Mouse (Mus musculus) midbrain, embryonic 15.5 days (tissue): ENCODE results near the gene Adra1d. TPM values are rescaled to one million over a fixed set of nuclear protein-coding genes. Genes with fewer than 3 reads are reported as not detected.

Experiments
- ATAC-seq: fragments of 200-750 bp; cut with Nextera tagmentation; replicated peaks from 2 replicates; pipeline ENCODE4 v1.8.0; 2017; ENCODE audit warnings: moderate TSS enrichment
- H3K27ac ChIP-seq: fragments of 300-500 bp; sonication (generic); 2 replicates; pipeline ENCODE4 v1.5.1; 2015; ENCODE audit warnings: mild to moderate bottlenecking, inconsistent platforms
- H3K27me3 ChIP-seq: fragments of 300-500 bp; sonication (generic); replicated peaks from 2 replicates; pipeline ENCODE4 v1.6.1; 2015; ENCODE audit warnings: inconsistent platforms
- H3K36me3 ChIP-seq: fragments of 300-500 bp; sonication (generic); replicated peaks from 2 replicates; pipeline ENCODE4 v1.6.1; 2015; ENCODE audit warnings: inconsistent platforms
- H3K4me1 ChIP-seq: fragments of 300-500 bp; sonication (generic); 2 replicates; pipeline ENCODE4 v1.6.1; 2015; ENCODE audit warnings: inconsistent platforms
- H3K4me2 ChIP-seq: fragments of 300-500 bp; sonication (generic); 2 replicates; pipeline ENCODE4 v1.6.1; 2015; ENCODE audit warnings: inconsistent platforms, mild to moderate bottlenecking, moderate library complexity
- H3K4me3 ChIP-seq: fragments of 300-500 bp; sonication (generic); 2 replicates; pipeline ENCODE4 v1.5.1; 2015; ENCODE audit warnings: mild to moderate bottlenecking, inconsistent platforms
- H3K9ac ChIP-seq: fragments of 300-500 bp; sonication (generic); 2 replicates; pipeline ENCODE4 v1.6.1; 2015; ENCODE audit warnings: mild to moderate bottlenecking, inconsistent platforms
- H3K9me3 ChIP-seq: fragments of 300-500 bp; sonication (generic); 2 replicates; pipeline ENCODE4 v1.6.1; 2016; ENCODE audit warnings: inconsistent platforms
- WGBS: fragments of 180-500 bp; shearing (Covaris S2); methylation state at CpG from one replicate; pipeline ENCODE4 v1.1.7; 2015; ENCODE audit warnings: mixed read lengths; 5-methylcytosine and 5-hydroxymethylcytosine counted together
- polyA plus RNA-seq: library from polyadenylated mRNA; unstranded; fragments of >200 nt; fragmentation: Nextera tagmentation; extraction: Ambion mirVana; gene quantifications from 2 replicates; pipeline ENCODE4 v1.2.1, GENCODE M21; 2015

The Adra1d gene
- polyA plus RNA-seq, 1 experiment from 2014 or later: 0.19 TPM

- Histone ChIP-seq H3K9ac (no peak overlapping the region), H3K27ac (no peak overlapping the region), H3K27me3 (no peaks in the 10 kb centered on the region), H3K9me3 (no peaks in the 10 kb centered on the region), H3K36me3 (no peaks in the 10 kb centered on the region), H3K4me1 (no peaks in the 10 kb centered on the region), H3K4me3 (no peak overlapping the region), H3K4me2 (no peak overlapping the region)
- WGBS: 86% methylated on average over 7 of the region's 7 CpGs
- ATAC-seq: no peak
These were observed 30.8 kb downstream of the Adra1d start for GRCm38 (mm10) chr2:131531271-131531670.

- 21% methylated on average over 9 of the region's 9 CpGs for WGBS
- ATAC-seq: peak; percentile 68
These were observed 31.5 kb downstream of the Adra1d start for GRCm38 (mm10) chr2:131530623-131531008.

DNA sequence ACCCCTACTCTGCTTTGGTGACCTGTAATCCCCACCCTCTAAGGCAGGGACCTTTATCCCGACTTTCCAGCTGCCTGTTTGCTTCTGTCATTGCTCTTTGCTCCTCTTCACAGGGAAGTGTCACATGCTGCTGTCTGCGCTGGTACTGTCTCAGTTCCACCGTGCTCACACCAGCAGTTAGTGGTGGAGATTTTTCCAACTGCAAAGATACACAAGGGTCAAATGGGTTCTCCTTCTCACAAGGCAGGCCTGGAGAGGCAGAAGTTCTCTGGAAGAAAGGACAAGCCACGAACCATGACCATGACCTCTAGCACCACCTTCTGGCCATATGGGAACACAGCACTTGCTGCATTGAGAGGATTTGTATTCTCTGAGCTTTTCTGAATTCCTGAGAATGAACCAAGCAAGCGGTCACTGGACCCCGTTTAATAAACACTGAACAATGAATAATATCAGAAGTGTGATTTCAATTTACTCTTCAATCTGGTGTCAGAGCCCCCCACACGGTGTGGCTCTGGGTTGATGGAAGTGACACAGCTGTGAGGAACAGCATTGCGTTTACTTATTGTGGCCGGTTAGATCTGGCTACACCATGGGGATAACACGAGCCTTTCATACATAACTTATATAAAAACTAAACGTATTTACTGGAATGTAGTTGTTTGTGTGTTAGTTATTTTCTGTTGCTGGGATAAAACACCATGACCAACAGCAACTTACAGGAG, 32.0 kb downstream of the Adra1d start:
- H3K27ac ChIP-seq: no peak overlapping the region
- H3K9ac ChIP-seq: no peak overlapping the region
- H3K27me3 ChIP-seq: no peaks in the 10 kb centered on the region
- no peaks in the 10 kb centered on the region for H3K9me3 ChIP-seq
- no peaks in the 10 kb centered on the region for H3K4me1 ChIP-seq
- H3K4me2 ChIP-seq: no peak overlapping the region
- no peaks in the 10 kb centered on the region for H3K36me3 ChIP-seq
- ATAC-seq: peak; percentile 72
- 38% methylated on average over 11 of the region's 11 CpGs for WGBS
- no peak overlapping the region for H3K4me3 ChIP-seq

More at GRCm38 (mm10) chr2:131530623-131531008, 31.5 kb downstream of the Adra1d start:
- H3K27ac ChIP-seq: no peak overlapping the region
- no peak overlapping the region for H3K4me2 ChIP-seq
- H3K36me3 ChIP-seq: no peaks in the 10 kb centered on the region
- H3K9ac ChIP-seq: no peak overlapping the region
- H3K27me3 ChIP-seq: no peaks in the 10 kb centered on the region
- H3K9me3 ChIP-seq: no peaks in the 10 kb centered on the region
- no peaks in the 10 kb centered on the region for H3K4me1 ChIP-seq
- no peak overlapping the region for H3K4me3 ChIP-seq

GRCm38 (mm10) chr2:131527061-131527460, 35.0 kb downstream of the Adra1d start:
- ATAC-seq: no peak
- WGBS: 37% methylated on average over 3 of the region's 3 CpGs

GRCm38 (mm10) chr2:131520743-131521142, 41.3 kb downstream of the Adra1d start:
- no peak overlapping the region for H3K4me3 ChIP-seq
- no peaks in the 10 kb centered on the region for H3K27me3 ChIP-seq
- no peak for ATAC-seq
- no peaks in the 10 kb centered on the region for H3K4me1 ChIP-seq
- 96% methylated on average over 19 of the region's 19 CpGs for WGBS
- no peaks in the 10 kb centered on the region for H3K9me3 ChIP-seq
- H3K27ac ChIP-seq: no peak overlapping the region
- H3K36me3 ChIP-seq: peaks cover 5% of the 10 kb centered on the region; the same call in 1 of the 2 replicates
- no peak overlapping the region for H3K4me2 ChIP-seq
- H3K9ac ChIP-seq: no peak overlapping the region

More at GRCm38 (mm10) chr2:131527061-131527460, 35.0 kb downstream of the Adra1d start:
- no peaks in the 10 kb centered on the region for H3K9me3 ChIP-seq
- H3K36me3 ChIP-seq: no peaks in the 10 kb centered on the region
- no peak overlapping the region for H3K9ac ChIP-seq
- no peak overlapping the region for H3K4me2 ChIP-seq
- H3K4me1 ChIP-seq: no peaks in the 10 kb centered on the region
- H3K27me3 ChIP-seq: no peaks in the 10 kb centered on the region
- H3K4me3 ChIP-seq: no peak overlapping the region
- H3K27ac ChIP-seq: no peak overlapping the region

- Histone ChIP-seq H3K9me3 (no peaks in the 10 kb centered on the region), H3K9ac (no peak overlapping the region), H3K27me3 (no peaks in the 10 kb centered on the region), H3K4me1 (no peaks in the 10 kb centered on the region), H3K36me3 (peaks cover 5% of the 10 kb centered on the region; the same call in 1 of the 2 replicates), H3K27ac (no peak overlapping the region), H3K4me3 (no peak overlapping the region), H3K4me2 (no peak overlapping the region)
- WGBS: 60% methylated on average over 3 of the region's 3 CpGs
- no peak for ATAC-seq
These were observed 43.3 kb downstream of the Adra1d start for GRCm38 (mm10) chr2:131518790-131519189.

- no peaks in the 10 kb centered on the region for H3K4me1 ChIP-seq
- H3K9me3 ChIP-seq: no peaks in the 10 kb centered on the region
- 90% methylated on average over 4 of the region's 4 CpGs for WGBS
- no peak overlapping the region for H3K4me2 ChIP-seq
- H3K4me3 ChIP-seq: no peak overlapping the region
- ATAC-seq: no peak
- H3K36me3 ChIP-seq: peaks cover 5% of the 10 kb centered on the region; the same call in 1 of the 2 replicates
- H3K9ac ChIP-seq: no peak overlapping the region
- H3K27ac ChIP-seq: no peak overlapping the region
- H3K27me3 ChIP-seq: no peaks in the 10 kb centered on the region
These were observed 44.5 kb downstream of the Adra1d start for GRCm38 (mm10) chr2:131517550-131517949.

GRCm38 (mm10) chr2:131514055-131514621, 47.9 kb downstream of the Adra1d start:
- Histone ChIP-seq H3K27ac (no peak overlapping the region), H3K4me2 (no peak overlapping the region), H3K4me1 (peaks cover 6% of the 10 kb centered on the region), H3K9me3 (no peaks in the 10 kb centered on the region), H3K36me3 (no peaks in the 10 kb centered on the region), H3K27me3 (no peaks in the 10 kb centered on the region), H3K4me3 (no peak overlapping the region), H3K9ac (no peak overlapping the region)
- 76% methylated on average over 4 of the region's 4 CpGs for WGBS
- ATAC-seq: no peak

DNA sequence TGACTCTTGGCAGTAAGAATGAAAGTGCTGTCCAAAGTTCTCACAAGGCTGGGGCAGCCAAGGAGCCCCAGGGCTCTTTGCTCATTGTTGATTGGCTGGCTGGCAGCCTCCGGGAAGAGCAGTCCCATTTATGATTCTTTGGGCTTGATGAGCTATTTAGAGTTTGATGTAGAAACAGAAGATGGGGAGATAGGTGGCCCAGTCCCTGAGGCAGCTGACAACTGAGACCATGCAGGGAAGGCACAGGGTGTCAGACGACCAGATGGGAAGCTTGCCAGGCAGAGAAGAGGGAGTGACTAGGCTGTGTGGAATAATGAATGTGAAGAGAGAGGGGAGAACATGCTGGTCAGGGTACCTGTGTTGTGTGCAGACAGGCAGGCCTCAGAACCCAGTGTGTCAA, 48.6 kb downstream of the Adra1d start:
- ATAC-seq: no peak
- Histone ChIP-seq H3K4me1 (peaks cover 12% of the 10 kb centered on the region), H3K36me3 (no peaks in the 10 kb centered on the region), H3K4me3 (no peak overlapping the region), H3K27me3 (no peaks in the 10 kb centered on the region), H3K9me3 (no peaks in the 10 kb centered on the region), H3K9ac (no peak overlapping the region), H3K27ac (no peak overlapping the region), H3K4me2 (no peak overlapping the region)
- 49% methylated on average over 2 of the region's 2 CpGs for WGBS

GRCm38 (mm10) chr2:131510531-131510930, 51.6 kb downstream of the Adra1d start:
- no peaks in the 10 kb centered on the region for H3K27me3 ChIP-seq
- no peak overlapping the region for H3K9ac ChIP-seq
- H3K36me3 ChIP-seq: no peaks in the 10 kb centered on the region
- H3K4me1 ChIP-seq: peaks cover 31% of the 10 kb centered on the region
- H3K4me3 ChIP-seq: no peak overlapping the region
- no peaks in the 10 kb centered on the region for H3K9me3 ChIP-seq
- WGBS: 72% methylated on average over 5 of the region's 5 CpGs
- no peak overlapping the region for H3K4me2 ChIP-seq
- H3K27ac ChIP-seq: no peak overlapping the region
- ATAC-seq: no peak

- no peak overlapping the region for H3K27ac ChIP-seq
- H3K4me1 ChIP-seq: peaks cover 31% of the 10 kb centered on the region
- H3K36me3 ChIP-seq: no peaks in the 10 kb centered on the region
- no peaks in the 10 kb centered on the region for H3K9me3 ChIP-seq
- peak; percentile 51 for ATAC-seq
- 18% methylated on average over 17 of the region's 17 CpGs for WGBS
- peak overlapping the region; percentile 18; the same call in 1 of the 2 replicates for H3K4me3 ChIP-seq
- no peak overlapping the region for H3K9ac ChIP-seq
- H3K4me2 ChIP-seq: peak overlapping the region; percentile 45
- no peaks in the 10 kb centered on the region for H3K27me3 ChIP-seq
These were observed 52.3 kb downstream of the Adra1d start for GRCm38 (mm10) chr2:131509671-131510313.

DNA sequence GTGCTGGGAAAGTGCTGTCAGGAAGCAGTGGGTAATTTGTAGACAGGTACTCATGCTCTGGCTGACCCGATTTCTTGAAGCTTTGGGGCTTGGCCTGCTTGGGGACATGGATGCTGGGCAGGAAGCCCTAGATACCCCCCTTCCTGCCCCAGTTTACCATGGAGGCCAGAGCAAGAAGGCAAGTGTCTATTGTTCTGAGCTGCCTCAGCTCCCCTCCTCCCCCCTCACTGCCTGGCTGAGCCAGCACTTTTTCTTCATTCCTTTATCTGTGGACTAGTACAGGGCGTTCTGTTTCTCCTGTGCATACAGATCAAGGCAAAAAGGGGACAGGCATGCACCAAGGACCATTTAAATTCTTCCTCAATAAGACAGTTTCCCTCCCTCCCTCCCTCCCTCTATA, 53.6 kb downstream of the Adra1d start:
- no peak overlapping the region for H3K4me3 ChIP-seq
- H3K4me2 ChIP-seq: no peak overlapping the region
- H3K27me3 ChIP-seq: no peaks in the 10 kb centered on the region
- no peak for ATAC-seq
- peaks cover 31% of the 10 kb centered on the region for H3K4me1 ChIP-seq
- H3K36me3 ChIP-seq: no peaks in the 10 kb centered on the region
- no peaks in the 10 kb centered on the region for H3K9me3 ChIP-seq
- no peak overlapping the region for H3K9ac ChIP-seq
- no peak overlapping the region for H3K27ac ChIP-seq
- WGBS: 48% methylated on average over 2 of the region's 2 CpGs
